Mouse (Mus musculus) cortical plate, adult 2 months (tissue): ENCODE measurements around the gene Txnrd2.

Source experiments
- CTCF ChIP-seq: fragments of 200-500 bp; IDR thresholded peaks from 2 replicates; pipeline ENCODE4 v1.5.1; 2011; ENCODE audit warnings: mild to moderate bottlenecking, control low read depth, low read length; ENCODE audit not compliant: insufficient read depth; ENCODE audit errors: extremely low read depth
- POLR2A ChIP-seq: fragments of 200-500 bp; IDR thresholded peaks from 2 replicates; pipeline ENCODE4 v1.6.1; 2011; ENCODE audit warnings: mild to moderate bottlenecking, low read length, control low read depth; ENCODE audit not compliant: insufficient read depth; ENCODE audit errors: extremely low read depth

GRCm38 (mm10) chr16:18386451-18386850, 39.7 kb upstream of the Txnrd2 start:
- no peak for TF ChIP-seq CTCF
- no peak for TF ChIP-seq POLR2A
